Mouse (Mus musculus) neural tube, embryonic 10.5 days (tissue): Measurements from ENCODE around the gene Vstm4.

Experiments used
- DNase-seq: peaks from one replicate; pipeline ENCODE4 v3.0.0-alpha.2; 2017; ENCODE audit warnings: low spot score; ENCODE audit errors: extremely low spot score

Vstm4 gene

DNA sequence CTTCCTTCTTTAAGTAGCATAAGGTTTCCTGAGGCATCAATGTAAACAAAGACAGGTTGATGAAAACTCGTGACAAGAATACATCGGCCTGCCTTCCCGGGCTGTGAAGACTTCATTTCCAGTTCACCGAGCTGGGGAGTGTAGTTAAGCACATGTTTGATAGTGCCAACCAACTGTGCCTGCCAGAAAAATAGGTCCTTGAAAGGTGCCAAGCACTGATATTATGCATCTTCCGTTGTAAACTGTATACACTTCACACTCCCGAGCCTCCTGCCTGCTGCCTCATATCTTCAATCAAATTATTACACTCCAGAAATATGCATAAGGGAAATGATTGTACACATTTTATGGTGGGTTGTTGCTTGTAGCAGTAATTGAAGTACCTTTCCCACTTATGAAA lies 77.5 kb downstream of the Vstm4 start:
- no peak for DNase-seq

DNA sequence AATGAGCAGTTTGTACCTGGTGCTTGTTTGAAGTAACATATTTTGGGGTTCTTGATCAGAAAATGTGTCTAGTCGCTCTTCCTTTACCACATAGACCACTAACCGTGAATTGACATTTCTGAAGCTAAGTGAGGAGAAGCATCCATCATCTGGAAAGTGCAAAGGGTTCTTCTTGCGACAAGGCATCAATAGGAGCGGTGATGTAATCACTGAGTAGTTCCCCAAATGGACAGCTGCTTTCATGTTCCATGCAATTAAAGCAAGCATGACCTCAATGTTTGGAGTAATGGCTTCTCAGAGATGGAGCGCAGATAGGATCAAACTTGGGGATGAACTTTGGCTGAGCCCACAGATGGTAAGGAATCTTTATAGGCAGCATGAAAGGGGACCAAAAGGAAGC lies 82.7 kb downstream of the Vstm4 start:
- no peak for DNase-seq

GRCm38 (mm10) chr14:32947512-32947911 lies 91.0 kb downstream of the Vstm4 start:
- no peak for DNase-seq

DNA sequence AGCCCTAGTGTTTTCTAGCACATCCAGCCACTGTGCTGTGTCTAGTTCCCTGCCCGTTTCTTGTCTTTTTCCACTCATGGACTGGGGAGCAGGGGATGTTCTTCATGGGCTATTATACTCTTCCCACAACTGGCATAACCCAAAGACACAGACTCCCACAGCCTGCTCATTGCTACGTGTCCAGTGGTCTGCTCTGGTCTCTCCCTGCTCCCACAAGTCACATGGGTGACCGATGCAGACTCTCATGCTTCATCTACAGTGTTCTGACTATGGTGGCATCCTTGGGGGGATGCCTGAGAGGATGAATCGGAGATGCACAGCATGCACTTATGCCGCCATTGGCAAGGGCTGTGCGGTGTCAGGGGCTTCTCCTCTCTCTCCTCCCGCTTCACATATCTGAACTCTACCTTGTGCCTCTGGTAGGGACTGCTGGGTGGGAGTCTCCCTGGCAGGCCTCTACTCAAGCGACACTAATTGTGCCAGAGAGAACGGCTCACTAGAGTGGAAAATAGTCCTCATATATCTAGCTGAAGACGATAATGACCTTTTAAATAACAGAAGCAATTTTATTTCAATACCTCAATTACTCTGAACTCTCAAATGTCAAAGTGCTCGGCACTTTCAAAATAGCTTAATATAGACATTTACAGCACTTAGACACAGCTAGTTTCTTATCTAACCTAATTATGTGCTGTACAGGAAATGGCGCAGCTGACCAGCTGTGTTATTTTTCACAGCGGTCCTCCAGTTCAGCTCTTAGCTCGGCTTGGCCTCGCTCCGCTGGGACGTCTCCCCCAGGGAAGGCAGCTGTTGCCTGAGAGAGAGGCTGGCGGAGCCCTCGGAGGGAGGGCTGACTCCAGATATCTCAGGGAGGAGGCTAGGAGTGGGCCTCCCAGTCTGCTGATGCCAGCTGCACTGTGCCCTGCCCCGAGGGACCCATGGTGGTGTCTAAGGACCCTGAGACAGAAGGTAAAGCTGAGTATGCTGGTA lies 94.1 kb downstream of the Vstm4 start:
- DNase-seq, result peak; percentile 23

DNA sequence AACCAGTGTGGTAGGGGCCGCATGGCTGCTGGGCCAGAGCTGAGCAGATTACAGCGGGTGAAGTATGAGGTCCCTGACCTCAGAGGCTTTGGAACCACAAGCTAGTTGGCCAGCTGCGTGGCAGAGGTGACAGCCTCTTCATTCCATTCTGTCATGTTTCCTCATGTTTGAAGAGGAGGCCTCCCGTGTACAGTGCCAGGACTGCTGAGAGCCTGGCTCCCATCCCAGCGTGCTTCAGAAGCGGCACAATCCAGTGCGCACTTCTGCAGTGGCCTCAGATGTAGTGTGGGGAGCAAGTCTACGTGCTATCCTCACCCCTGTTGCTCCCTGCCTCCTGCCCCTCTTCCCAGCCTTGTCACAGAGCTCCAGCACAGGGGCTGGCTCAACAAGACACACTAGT lies 99.9 kb downstream of the Vstm4 start:
- no peak for DNase-seq

DNA sequence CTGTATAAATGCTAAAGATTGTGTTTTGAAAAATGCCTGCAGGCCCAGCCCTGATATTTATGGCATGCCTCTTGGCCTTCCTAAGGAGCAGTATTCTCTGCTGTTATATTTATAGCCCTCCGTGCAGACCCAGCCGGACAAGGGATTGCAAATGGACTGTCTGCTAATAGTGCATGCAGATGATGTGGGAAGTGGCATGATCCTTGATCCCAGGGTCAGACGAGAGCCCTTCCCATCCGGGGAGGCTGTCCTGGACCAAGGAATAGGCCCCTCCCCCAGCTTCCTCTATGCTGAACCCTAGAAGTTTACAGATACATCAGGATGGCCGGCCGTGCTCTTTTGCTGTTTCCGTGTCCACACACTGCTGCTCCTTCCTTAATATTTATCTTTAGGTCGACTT lies 102.1 kb downstream of the Vstm4 start:
- no peak for DNase-seq

GRCm38 (mm10) chr14:32960481-32960880 lies 103.9 kb downstream of the Vstm4 start:
- DNase-seq, result peak; percentile 62

DNA sequence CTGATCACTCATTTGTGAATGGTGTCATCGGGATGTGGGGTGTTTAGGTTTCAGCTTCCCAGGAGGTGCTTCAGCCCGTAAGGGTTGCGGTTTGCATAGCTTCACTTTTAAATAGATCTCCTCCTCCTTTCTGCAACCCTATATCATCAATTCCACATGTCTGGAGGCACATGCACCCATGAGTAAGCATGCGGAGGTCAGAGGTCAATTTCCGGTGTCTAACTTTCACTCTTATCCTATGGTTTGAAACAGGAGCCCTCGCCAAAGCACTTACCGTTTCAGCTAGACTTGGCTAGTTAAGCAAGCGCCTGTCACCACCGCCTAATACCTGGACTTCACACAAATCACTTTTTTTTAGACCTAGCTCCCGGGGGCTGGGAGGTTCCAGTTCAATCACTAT lies 108.2 kb downstream of the Vstm4 start:
- no peak for DNase-seq

DNA sequence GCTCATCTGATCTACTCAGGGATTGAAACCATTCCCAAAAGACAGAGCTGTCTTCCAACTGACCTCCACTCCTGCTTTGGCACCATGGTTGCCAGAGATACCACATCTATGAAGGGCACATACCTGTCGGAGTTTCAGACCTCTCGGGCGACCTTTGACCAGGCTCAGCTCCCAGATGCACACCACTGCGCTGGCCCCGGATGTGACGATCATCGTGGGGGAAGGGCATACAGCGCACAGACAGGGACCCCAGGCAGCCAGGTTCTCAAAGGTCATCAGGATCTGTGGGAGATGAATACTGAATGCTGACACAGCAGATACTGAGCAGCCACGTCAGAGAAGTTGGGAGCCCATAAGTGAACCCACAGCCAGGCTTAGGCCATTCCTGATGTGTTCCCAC lies 114.1 kb downstream of the Vstm4 start:
- DNase-seq, result no peak

GRCm38 (mm10) chr14:32984176-32984738 lies 127.7 kb downstream of the Vstm4 start:
- no peak for DNase-seq

GRCm38 (mm10) chr14:32986659-32987058 lies 130.1 kb downstream of the Vstm4 start:
- no peak for DNase-seq
